ENCODE assay signal across 31 mouse cellular contexts in genomic region chr7:133781991-133782390, GRCm38 (mm10). TPM values are rescaled to one million over a fixed set of nuclear protein-coding genes. Genes with fewer than 3 reads are reported as not detected.
DNase-seq lines count a peak whose midpoint lies in the region; ATAC-seq and TF ChIP-seq lines count a peak whose summit lies in the region.
"Had no signal": no experiment of that assay in that cellular context is flagged by ENCODE, and none has a peak within 500 bp of the region (broad histone marks: within the 10 kb centered on the region; RNA-seq: fewer than 3 reads in every experiment).

No protein-coding gene starts in this region.

- no peak for ATAC-seq in erythroblast, adult 5-6 weeks (replicated peaks; ENCODE audit: low FRiP score, poor library complexity, severe bottlenecking)
- ATAC-seq in liver, embryonic 12.5 days: no peak
- ATAC-seq in liver, postnatal 0 days: no peak
- no peak for ATAC-seq in intestine, postnatal 0 days
- ATAC-seq in stomach, postnatal 0 days (ENCODE audit: low FRiP score, low TSS enrichment): peak; percentile 45
- ATAC-seq in midbrain, embryonic 11.5 days (ENCODE audit: low FRiP score): no peak
- ATAC-seq: activated CD4-positive, CD25-positive, alpha-beta regulatory T cell, adult 4 months; forebrain, embryonic 15.5 days had no signal

- no peaks in the 10 kb centered on the region for H3K36me3 ChIP-seq in erythroblast, embryonic 14.5 days (ENCODE audit: control insufficient read depth)
- H3K36me3 ChIP-seq in liver, embryonic 12.5 days: no peaks in the 10 kb centered on the region
- no peaks in the 10 kb centered on the region for H3K36me3 ChIP-seq in liver, postnatal 0 days (replicated peaks; ENCODE audit: insufficient read depth, low read length)
- H3K36me3 ChIP-seq in intestine, postnatal 0 days (ENCODE audit: control insufficient read depth, insufficient read depth): no peaks in the 10 kb centered on the region
- H3K36me3 ChIP-seq in stomach, postnatal 0 days (ENCODE audit: control insufficient read depth, insufficient read depth, low read length): no peaks in the 10 kb centered on the region
- H3K36me3 ChIP-seq in midbrain, embryonic 11.5 days (ENCODE audit: control insufficient read depth, insufficient read depth, low read length): no peaks in the 10 kb centered on the region
- H3K36me3 ChIP-seq: forebrain, embryonic 10.5 days; forebrain, embryonic 15.5 days; heart, embryonic 15.5 days; liver, embryonic 15.5 days; lung, embryonic 15.5 days; neural tube, embryonic 15.5 days had no signal

- no peaks in the 10 kb centered on the region for H3K27me3 ChIP-seq in erythroblast, embryonic 14.5 days (ENCODE audit: control insufficient read depth)
- H3K27me3 ChIP-seq in liver, embryonic 12.5 days (replicated peaks): 0 out of 2 replicates have a peak, but pooled peaks cover 3% of the 10 kb centered on the region
- H3K27me3 ChIP-seq in liver, postnatal 0 days (ENCODE audit: insufficient read depth, low read length): no peaks in the 10 kb centered on the region
- no peaks in the 10 kb centered on the region for H3K27me3 ChIP-seq in intestine, postnatal 0 days (replicated peaks; ENCODE audit: control insufficient read depth, insufficient read depth, low read length)
- no peaks in the 10 kb centered on the region for H3K27me3 ChIP-seq in stomach, postnatal 0 days (ENCODE audit: control insufficient read depth, insufficient read depth, low read length)
- no peaks in the 10 kb centered on the region for H3K27me3 ChIP-seq in midbrain, embryonic 11.5 days (ENCODE audit: control insufficient read depth, insufficient read depth, low read length)
- H3K27me3 ChIP-seq: forebrain, embryonic 15.5 days; heart, embryonic 15.5 days; liver, embryonic 15.5 days; lung, embryonic 15.5 days; neural tube, embryonic 15.5 days had no signal

- H3K9me3 ChIP-seq in erythroblast, embryonic 14.5 days (ENCODE audit: control insufficient read depth, low read length): peaks cover 14% of the 10 kb centered on the region
- no peaks in the 10 kb centered on the region for H3K9me3 ChIP-seq in liver, embryonic 12.5 days (replicated peaks)
- H3K9me3 ChIP-seq in liver, postnatal 0 days (ENCODE audit: low read length): no peaks in the 10 kb centered on the region
- H3K9me3 ChIP-seq in intestine, postnatal 0 days (ENCODE audit: control insufficient read depth): no peaks in the 10 kb centered on the region
- no peaks in the 10 kb centered on the region for H3K9me3 ChIP-seq in stomach, postnatal 0 days (ENCODE audit: control insufficient read depth, low read length)
- no peaks in the 10 kb centered on the region for H3K9me3 ChIP-seq in midbrain, embryonic 11.5 days (ENCODE audit: control insufficient read depth, low read length)
- H3K9me3 ChIP-seq: forebrain, embryonic 10.5 days; forebrain, embryonic 15.5 days; heart, embryonic 15.5 days; liver, embryonic 15.5 days; lung, embryonic 15.5 days; neural tube, embryonic 15.5 days had no signal

- no peak overlapping the region for H3K9ac ChIP-seq in liver, embryonic 12.5 days
- no peak overlapping the region for H3K9ac ChIP-seq in liver, postnatal 0 days (replicated peaks)
- H3K9ac ChIP-seq in intestine, postnatal 0 days (ENCODE audit: low read depth, low read length): no peak overlapping the region
- H3K9ac ChIP-seq in stomach, postnatal 0 days (ENCODE audit: low read length): peak overlapping the region; percentile 59
- no peak overlapping the region for H3K9ac ChIP-seq in midbrain, embryonic 11.5 days (ENCODE audit: low read length)
- H3K9ac ChIP-seq: forebrain, embryonic 15.5 days; heart, embryonic 15.5 days; hindbrain, embryonic 14.5 days; lung, embryonic 15.5 days; neural tube, embryonic 15.5 days had no signal

- no peak overlapping the region for H3K27ac ChIP-seq in liver, embryonic 12.5 days
- no peak overlapping the region for H3K27ac ChIP-seq in liver, postnatal 0 days (ENCODE audit: low read depth)
- peak overlapping the region; percentile 61; the same call in 1 of the 2 replicates for H3K27ac ChIP-seq in intestine, postnatal 0 days (ENCODE audit: low read depth, low read length)
- peak overlapping the region; percentile 95 for H3K27ac ChIP-seq in stomach, postnatal 0 days (replicated peaks)
- no peak overlapping the region for H3K27ac ChIP-seq in midbrain, embryonic 11.5 days (ENCODE audit: low read depth, low read length)
- H3K27ac ChIP-seq: forebrain, embryonic 15.5 days; heart, embryonic 15.5 days; hindbrain, embryonic 14.5 days; kidney, postnatal 0 days; macrophage; neural tube, embryonic 15.5 days had no signal

- no peak overlapping the region for H3K4me2 ChIP-seq in liver, embryonic 12.5 days
- H3K4me2 ChIP-seq in liver, postnatal 0 days (ENCODE audit: low read depth, low read length): no peak overlapping the region
- peak overlapping the region; percentile 56 for H3K4me2 ChIP-seq in intestine, postnatal 0 days (replicated peaks; ENCODE audit: low read depth)
- H3K4me2 ChIP-seq in stomach, postnatal 0 days (replicated peaks; ENCODE audit: low read depth): peak overlapping the region; percentile 46
- H3K4me2 ChIP-seq in midbrain, embryonic 11.5 days: no peak overlapping the region
- H3K4me2 ChIP-seq: forebrain, embryonic 15.5 days; hindbrain, embryonic 14.5 days; neural tube, embryonic 15.5 days had no signal

- TF ChIP-seq CTCF in liver, postnatal 0 days (IDR thresholded peaks at IDR 0.05; ENCODE audit: low read depth): no peak
- no peak for TF ChIP-seq CTCF in intestine, postnatal 0 days (IDR thresholded peaks at IDR 0.05; ENCODE audit: low read depth)
- no peak for TF ChIP-seq CTCF in stomach, postnatal 0 days (IDR thresholded peaks at IDR 0.05; ENCODE audit: low read depth)

- no peak for DNase-seq in liver, postnatal 0 days
- peak; percentile 67 for DNase-seq in stomach, postnatal 0 days (ENCODE audit: low spot score)
- DNase-seq in midbrain, embryonic 11.5 days (ENCODE audit: low spot score, missing footprints): no peak
- DNase-seq in urinary bladder, postnatal 25 days (ENCODE audit: low spot score): no peak
- DNase-seq: cerebellum, adult 11 months; cerebellum, adult 9-10 months; cerebellum, postnatal 36 days; kidney, adult 8-10 months; left cerebral cortex, postnatal 4 days; midbrain, embryonic 14.5 days; right cerebral cortex, postnatal 25 days; thymus, postnatal 14 days had no signal

- H3K4me1 ChIP-seq in erythroblast, embryonic 14.5 days (ENCODE audit: control insufficient read depth): peaks cover 30% of the 10 kb centered on the region
- peaks cover 31% of the 10 kb centered on the region for H3K4me1 ChIP-seq in liver, embryonic 12.5 days
- peaks cover under 1% of the 10 kb centered on the region for H3K4me1 ChIP-seq in liver, postnatal 0 days (ENCODE audit: insufficient read depth)
- peaks cover 6% of the 10 kb centered on the region; the same call in 1 of the 2 replicates for H3K4me1 ChIP-seq in intestine, postnatal 0 days (replicated peaks; ENCODE audit: control insufficient read depth, insufficient read depth, low read length)
- no peaks in the 10 kb centered on the region for H3K4me1 ChIP-seq in stomach, postnatal 0 days (replicated peaks; ENCODE audit: control insufficient read depth, insufficient read depth)
- no peaks in the 10 kb centered on the region for H3K4me1 ChIP-seq in midbrain, embryonic 11.5 days (ENCODE audit: control insufficient read depth, insufficient read depth, low read length)
- H3K4me1 ChIP-seq: forebrain, embryonic 15.5 days had no signal

- peak overlapping the region; percentile 47 for H3K4me3 ChIP-seq in erythroblast, embryonic 14.5 days (replicated peaks)
- H3K4me3 ChIP-seq in liver, embryonic 12.5 days: 0 out of 2 replicates have a peak overlapping the region, but pooled peaks have one; percentile 7
- no peak overlapping the region for H3K4me3 ChIP-seq in liver, postnatal 0 days (ENCODE audit: low read depth, low read length)
- peak overlapping the region; percentile 3; the same call in 1 of the 2 replicates for H3K4me3 ChIP-seq in intestine, postnatal 0 days (ENCODE audit: low read depth, low read length)
- H3K4me3 ChIP-seq in stomach, postnatal 0 days (ENCODE audit: low read depth, low read length): peak overlapping the region; percentile 29
- H3K4me3 ChIP-seq in midbrain, embryonic 11.5 days (ENCODE audit: low read depth, low read length): no peak overlapping the region
- H3K4me3 ChIP-seq: forebrain, embryonic 15.5 days; heart, embryonic 15.5 days; lung, embryonic 15.5 days; neural tube, embryonic 15.5 days had no signal

- WGBS in liver, embryonic 12.5 days (ENCODE audit: insufficient replicate concordance): 63% methylated on average over 6 of the region's 6 CpGs
- WGBS in liver, postnatal 0 days (ENCODE audit: insufficient replicate concordance): 61% methylated on average over 6 of the region's 6 CpGs
- WGBS in intestine, postnatal 0 days: 25% methylated on average over 6 of the region's 6 CpGs
- 53% methylated on average over 6 of the region's 6 CpGs for WGBS in stomach, postnatal 0 days
- 75% methylated on average over 6 of the region's 6 CpGs for WGBS in midbrain, embryonic 11.5 days

- TF ChIP-seq EP300 in liver, postnatal 0 days (IDR thresholded peaks at IDR 0.05; ENCODE audit: low read depth): no peak
- TF ChIP-seq EP300 in stomach, postnatal 0 days (optimal IDR thresholded peaks at IDR 0.05): no peak

RNA-seq across cellular contexts. Expression of gene Dhx32, which starts 0.5 kb away (rescaled TPM):
- polyA plus RNA-seq in erythroblast, embryonic 14.5 days (2012): 0.74 and 1.1 TPM in 2 replicates
- total RNA-seq in erythroblast, adult 5-6 weeks (2015; ENCODE audit: low replicate concordance): 4.2 and 24.2 TPM in 2 replicates
- total RNA-seq in erythroblast, adult 5-6 weeks (2017; ENCODE audit: low replicate concordance): 4.8 and 10.5 TPM in 2 replicates
- polyA plus RNA-seq in liver, embryonic 12.5 days (2016; fragmentation: Nextera tagmentation; extraction: Ambion mirVana): 18.0 and 18.4 TPM in 2 replicates
- polyA plus RNA-seq in liver, postnatal 0 days (2015; fragmentation: Nextera tagmentation; extraction: Ambion mirVana): 5.2 and 5.5 TPM in 2 replicates
- polyA plus RNA-seq in intestine, postnatal 0 days (2015; fragmentation: Nextera tagmentation; extraction: Ambion mirVana): 43.8 and 50.2 TPM in 2 replicates
- polyA plus RNA-seq in stomach, postnatal 0 days (2015; fragmentation: Nextera tagmentation; extraction: Ambion mirVana): 57.6 and 59.8 TPM in 2 replicates
- 80.7 and 82.6 TPM in 2 replicates for polyA plus RNA-seq in midbrain, embryonic 11.5 days (2014; fragmentation: Nextera tagmentation; extraction: Ambion mirVana)

RNA-seq across cellular contexts. Expression of gene Fank1, which starts 5.3 kb away (rescaled TPM):
- not detected in 2 replicates for polyA plus RNA-seq in erythroblast, embryonic 14.5 days (2012)
- not detected in 2 replicates for total RNA-seq in erythroblast, adult 5-6 weeks (2015; ENCODE audit: low replicate concordance)
- total RNA-seq in erythroblast, adult 5-6 weeks (2017; ENCODE audit: low replicate concordance): not detected in 2 replicates
- 0.10 and 0.26 TPM in 2 replicates for polyA plus RNA-seq in liver, embryonic 12.5 days (2016; fragmentation: Nextera tagmentation; extraction: Ambion mirVana)
- polyA plus RNA-seq in liver, postnatal 0 days (2015; fragmentation: Nextera tagmentation; extraction: Ambion mirVana): not detected in 2 replicates
- 0.17 and 0.42 TPM in 2 replicates for polyA plus RNA-seq in intestine, postnatal 0 days (2015; fragmentation: Nextera tagmentation; extraction: Ambion mirVana)
- polyA plus RNA-seq in stomach, postnatal 0 days (2015; fragmentation: Nextera tagmentation; extraction: Ambion mirVana): 0.34 and 0.50 TPM in 2 replicates
- 1.6 TPM in 2 replicates for polyA plus RNA-seq in midbrain, embryonic 11.5 days (2014; fragmentation: Nextera tagmentation; extraction: Ambion mirVana)
- total RNA-seq: gastrocnemius, adult 18-20 months; heart, adult 8-10 months; hematopoietic stem cell, adult 5-6 weeks; megakaryocyte-erythroid progenitor cell, adult 5-6 weeks had no signal
- polyA plus RNA-seq: activated CD4-positive, CD25-positive, alpha-beta regulatory T cell, adult 4 months; liver, embryonic 15.5 days; macrophage; spleen, adult 2 months had no signal

Comparison
In these comparisons a context has a peak if more than half of its experiments do, and no peak if none do; other contexts are left out.
1. H3K4me3 ChIP-seq: peak in erythroblast, embryonic 14.5 days (single experiment), liver, embryonic 12.5 days (single experiment), intestine, postnatal 0 days (single experiment) and stomach, postnatal 0 days (single experiment); none in liver, postnatal 0 days (single experiment) and midbrain, embryonic 11.5 days (single experiment).
2. H3K27ac ChIP-seq: peak in intestine, postnatal 0 days (single experiment) and stomach, postnatal 0 days (single experiment); none in liver, embryonic 12.5 days (single experiment), liver, postnatal 0 days (single experiment) and midbrain, embryonic 11.5 days (single experiment).
3. H3K4me2 ChIP-seq: peak in intestine, postnatal 0 days (single experiment) and stomach, postnatal 0 days (single experiment); none in liver, embryonic 12.5 days (single experiment), liver, postnatal 0 days (single experiment) and midbrain, embryonic 11.5 days (single experiment).